Mouse (Mus musculus) kidney, adult 18-20 months (tissue): ENCODE measurements around the gene Mettl1.
"Not testable (repeated sequence)": the region's sequence is repeated elsewhere in the genome, so short reads cannot be mapped to it uniquely, and the experiment has no call there.

Experiments
- DNase-seq: peaks from one replicate; pipeline ENCODE4 v3.0.0; 2021

The Mettl1 gene

GRCm38 (mm10) chr10:127048608-127049394 is 7.6 kb downstream of the Mettl1 start:
- DNase-seq = peak; percentile 58

DNA sequence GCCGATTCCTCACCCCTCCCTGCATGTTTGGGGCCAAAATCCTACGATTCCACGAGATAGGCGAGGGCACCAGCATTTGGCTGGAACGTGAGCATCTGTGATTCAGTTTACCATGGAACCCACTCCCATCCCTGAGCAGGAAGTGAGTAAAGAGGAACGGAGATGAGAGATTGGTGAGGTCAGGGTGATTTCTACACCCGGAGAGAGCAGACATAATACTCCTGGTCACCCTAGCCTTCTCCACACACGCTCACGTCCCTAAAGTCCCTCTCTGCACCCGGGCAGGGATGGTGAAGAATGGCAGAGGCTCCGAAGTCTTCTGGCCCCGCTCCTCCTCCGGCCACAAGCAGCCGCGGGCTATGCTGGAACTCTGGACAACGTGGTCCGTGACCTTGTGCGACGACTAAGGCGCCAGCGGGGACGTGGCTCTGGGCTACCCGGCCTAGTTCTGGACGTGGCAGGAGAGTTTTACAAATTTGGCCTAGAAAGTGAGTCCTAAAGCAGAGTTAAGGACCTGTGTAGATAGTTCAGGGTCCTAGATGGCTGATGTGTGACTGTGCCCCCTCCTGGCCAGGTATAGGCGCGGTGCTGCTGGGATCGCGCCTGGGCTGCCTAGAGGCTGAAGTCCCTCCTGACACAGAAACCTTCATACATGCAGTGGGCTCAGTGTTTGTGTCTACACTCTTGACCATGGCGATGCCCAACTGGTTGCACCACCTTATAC is 8.3 kb downstream of the Mettl1 start:
- peak; percentile 57 for DNase-seq

DNA sequence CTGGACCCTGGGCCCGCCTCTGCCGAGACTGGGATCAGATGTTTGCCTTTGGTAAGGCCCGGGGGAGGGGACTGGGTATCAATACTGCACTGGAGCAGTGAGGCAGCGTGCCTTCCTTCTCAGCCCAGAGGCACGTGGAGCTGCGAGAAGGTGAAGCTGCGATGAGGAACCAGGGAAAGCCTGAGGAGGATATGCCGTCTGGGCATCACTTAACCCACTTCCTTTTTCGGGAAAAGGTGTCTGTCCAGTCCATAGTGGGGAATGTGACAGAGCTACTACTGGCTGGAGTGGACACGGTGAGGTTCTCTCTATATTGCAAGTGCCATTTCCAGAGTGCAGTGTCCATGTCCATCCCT is 8.9 kb downstream of the Mettl1 start:
- no peak for DNase-seq

GRCm38 (mm10) chr10:127054646-127055045 is 13.4 kb downstream of the Mettl1 start:
- no peak for DNase-seq

DNA sequence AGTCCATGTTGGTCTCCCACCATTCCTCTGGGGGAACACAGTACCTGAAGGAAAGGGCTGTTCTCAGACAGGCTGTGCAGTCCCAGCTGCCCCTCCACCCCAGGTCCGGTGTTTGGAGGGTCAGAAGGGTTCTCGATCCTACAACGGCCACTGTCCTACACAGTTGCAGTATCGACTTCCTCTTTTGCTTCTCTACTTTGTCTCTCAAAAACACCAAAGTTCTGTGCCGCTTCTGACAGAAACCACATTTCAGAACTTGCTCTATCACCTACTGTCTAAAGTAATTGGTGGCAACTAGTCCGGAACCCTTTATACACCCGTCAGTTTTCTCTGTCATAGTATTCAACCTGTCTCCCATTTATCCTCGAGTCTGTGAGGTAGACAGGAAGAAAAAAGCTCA is 14.2 kb downstream of the Mettl1 start:
- DNase-seq = no peak

GRCm38 (mm10) chr10:127056490-127056889 is 15.3 kb downstream of the Mettl1 start:
- DNase-seq = no peak

DNA sequence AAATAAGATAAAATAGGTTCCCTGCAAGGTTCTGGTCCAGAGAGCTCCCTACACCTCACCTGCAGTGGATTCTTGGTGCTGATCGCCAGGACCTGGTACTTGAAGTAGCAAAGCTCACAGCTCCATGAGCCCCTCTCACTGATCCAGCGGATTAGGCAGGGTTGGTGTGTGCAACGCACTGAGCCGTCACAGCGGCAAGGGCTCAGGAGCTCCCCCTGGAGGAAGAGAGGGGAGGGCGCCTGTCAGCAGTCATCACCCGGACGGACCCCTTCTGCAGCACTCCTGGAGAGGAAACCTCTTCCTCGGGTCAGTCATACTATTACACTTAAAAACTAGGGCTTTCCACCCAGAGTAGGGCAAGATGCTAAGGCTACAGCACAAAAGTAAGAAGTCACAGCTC is 16.9 kb downstream of the Mettl1 start:
- peak; percentile 80 for DNase-seq

GRCm38 (mm10) chr10:127058708-127059107 is 17.5 kb downstream of the Mettl1 start:
- DNase-seq = peak; percentile 16

- peak; percentile 16 for DNase-seq
Measured at GRCm38 (mm10) chr10:127059174-127059967, 18.2 kb downstream of the Mettl1 start.

DNA sequence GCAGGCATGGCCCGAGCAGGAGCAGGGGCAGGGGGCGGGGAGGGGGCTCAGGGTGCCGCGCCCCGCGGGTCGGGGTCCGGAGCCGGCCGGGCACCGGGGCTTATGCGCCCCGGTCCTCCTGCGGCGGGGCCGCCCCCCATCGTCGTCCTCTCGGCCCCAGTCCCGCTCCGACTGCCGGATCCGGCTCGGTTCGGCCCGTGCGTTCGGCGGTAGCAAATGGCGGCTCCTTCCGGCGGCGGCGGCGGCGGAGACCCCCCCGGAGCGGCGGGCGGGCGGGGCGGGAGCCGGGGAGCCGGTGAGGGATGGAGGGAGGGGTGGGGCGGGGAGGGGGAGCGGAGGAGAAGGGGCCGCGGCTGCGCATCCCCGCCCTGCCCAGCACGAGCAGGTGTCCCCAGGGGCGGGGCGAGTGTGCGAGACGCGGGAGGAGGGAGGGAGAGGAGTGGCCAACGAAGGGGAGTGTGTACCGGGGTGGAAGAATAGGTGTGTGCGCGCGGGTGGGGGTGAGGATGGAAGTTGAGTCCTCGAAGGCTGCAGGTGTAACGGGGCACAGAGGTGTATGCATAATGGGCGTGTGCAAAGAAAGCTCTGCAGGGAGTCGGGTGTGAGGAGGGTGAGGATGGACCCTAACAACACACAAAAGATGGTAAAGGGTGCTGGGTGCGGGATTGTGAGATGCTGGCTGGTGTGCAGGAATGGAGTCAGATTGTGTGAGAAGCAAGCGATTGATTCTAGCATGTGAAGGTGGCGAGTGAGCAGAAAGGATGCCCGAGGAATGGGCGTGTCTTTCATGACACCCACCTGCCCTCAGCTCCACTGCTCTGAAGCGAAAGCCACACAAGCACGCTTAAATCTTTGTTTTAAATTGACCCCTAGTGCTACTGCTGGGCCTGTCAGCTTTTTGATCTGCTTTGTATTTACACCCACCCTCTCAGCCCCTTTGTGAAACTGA is 19.0 kb downstream of the Mettl1 start, which contains the start of gene March9:
TSS of gene March9 (minus strand) at position 217 of the 949 bp plus-strand sequence.
- DNase-seq = peak; percentile 82

DNA sequence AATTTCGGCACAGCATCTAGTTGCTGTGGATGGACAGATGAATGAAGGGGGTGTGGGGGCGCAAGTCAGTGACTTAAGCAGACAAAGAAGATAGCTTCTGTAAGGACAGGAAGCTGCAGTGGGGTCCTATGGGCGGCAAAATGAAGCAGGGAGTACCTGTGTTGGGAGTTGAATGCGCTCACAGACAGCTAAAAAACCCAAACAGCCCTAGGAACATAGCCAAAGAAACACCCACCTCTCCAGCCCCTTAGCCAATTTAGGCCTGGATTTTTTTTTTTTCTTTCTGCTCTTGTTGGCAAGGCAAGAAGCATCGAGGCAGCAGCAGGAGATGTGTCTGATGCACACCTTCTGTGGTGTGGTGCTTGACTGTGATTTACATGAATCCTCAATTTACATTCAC is 19.9 kb downstream of the Mettl1 start:
- no peak for DNase-seq

DNA sequence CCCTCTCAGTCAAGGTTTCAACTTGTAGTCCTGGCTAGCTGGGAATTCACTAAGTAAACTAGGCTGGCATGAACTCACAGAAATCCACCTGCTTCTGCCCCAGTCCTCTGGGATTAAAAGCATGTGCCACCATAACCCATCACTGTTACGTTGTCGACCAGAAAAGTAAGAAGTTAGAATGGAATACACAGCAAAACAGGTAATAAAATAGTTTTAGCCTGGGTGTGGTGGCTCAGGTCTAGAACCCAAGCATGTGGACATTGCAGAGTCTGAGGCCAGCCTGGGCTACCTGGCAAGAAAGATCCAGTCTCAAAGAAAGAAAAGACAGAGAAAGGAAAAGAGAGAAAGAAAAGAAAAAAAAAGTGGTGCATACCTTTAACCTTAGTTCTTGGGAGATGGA is 20.3 kb downstream of the Mettl1 start:
- DNase-seq = no peak

GRCm38 (mm10) chr10:127062101-127062500 is 20.9 kb downstream of the Mettl1 start:
- DNase-seq = not testable (repeated sequence)

DNA sequence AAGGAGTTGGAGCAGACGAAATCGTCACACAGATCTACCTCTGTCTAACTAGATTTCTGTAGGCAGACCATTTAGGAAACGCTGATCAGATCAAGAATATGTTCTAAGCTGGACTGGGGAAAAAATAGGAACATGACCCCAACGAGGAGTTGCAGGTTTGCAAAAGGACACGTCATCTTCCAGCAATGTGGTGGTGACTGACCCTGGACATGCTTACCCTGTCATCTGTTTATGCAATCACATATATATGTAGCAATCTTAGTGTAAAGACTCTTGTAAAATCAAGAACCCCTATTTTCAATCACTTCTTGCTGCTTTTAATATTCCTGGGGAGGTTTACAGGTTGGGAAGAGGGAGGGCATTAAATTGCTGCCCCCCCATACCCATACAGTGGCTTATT is 21.3 kb downstream of the Mettl1 start:
- DNase-seq = no peak

- DNase-seq = peak; percentile 99
Measured at GRCm38 (mm10) chr10:127063239-127063872, 22.1 kb downstream of the Mettl1 start, which contains the start of gene Cdk4. Gene Cdk4, plus strand, starts transcription at chr10:127063534.

GRCm38 (mm10) chr10:127063913-127064870 is 23.0 kb downstream of the Mettl1 start:
- no peak for DNase-seq

DNA sequence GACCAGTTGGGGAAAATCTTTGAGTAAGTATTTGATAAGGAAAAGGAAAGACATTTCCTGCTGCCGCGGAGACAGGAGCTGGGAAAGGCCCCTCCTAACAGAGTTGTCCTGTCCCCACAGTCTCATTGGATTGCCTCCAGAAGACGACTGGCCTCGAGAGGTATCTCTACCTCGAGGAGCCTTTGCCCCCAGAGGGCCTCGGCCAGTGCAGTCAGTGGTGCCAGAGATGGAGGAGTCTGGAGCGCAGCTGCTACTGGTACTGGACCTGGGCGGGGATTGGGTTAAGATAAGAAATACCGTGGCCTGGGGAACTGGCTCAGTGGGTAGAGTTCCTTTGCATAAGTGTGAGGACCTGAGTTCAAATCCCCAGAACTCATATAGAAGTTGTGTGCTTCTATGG is 24.8 kb downstream of the Mettl1 start:
- no peak for DNase-seq

- no peak for DNase-seq
Measured at GRCm38 (mm10) chr10:127066519-127067018, 25.4 kb downstream of the Mettl1 start.

DNA sequence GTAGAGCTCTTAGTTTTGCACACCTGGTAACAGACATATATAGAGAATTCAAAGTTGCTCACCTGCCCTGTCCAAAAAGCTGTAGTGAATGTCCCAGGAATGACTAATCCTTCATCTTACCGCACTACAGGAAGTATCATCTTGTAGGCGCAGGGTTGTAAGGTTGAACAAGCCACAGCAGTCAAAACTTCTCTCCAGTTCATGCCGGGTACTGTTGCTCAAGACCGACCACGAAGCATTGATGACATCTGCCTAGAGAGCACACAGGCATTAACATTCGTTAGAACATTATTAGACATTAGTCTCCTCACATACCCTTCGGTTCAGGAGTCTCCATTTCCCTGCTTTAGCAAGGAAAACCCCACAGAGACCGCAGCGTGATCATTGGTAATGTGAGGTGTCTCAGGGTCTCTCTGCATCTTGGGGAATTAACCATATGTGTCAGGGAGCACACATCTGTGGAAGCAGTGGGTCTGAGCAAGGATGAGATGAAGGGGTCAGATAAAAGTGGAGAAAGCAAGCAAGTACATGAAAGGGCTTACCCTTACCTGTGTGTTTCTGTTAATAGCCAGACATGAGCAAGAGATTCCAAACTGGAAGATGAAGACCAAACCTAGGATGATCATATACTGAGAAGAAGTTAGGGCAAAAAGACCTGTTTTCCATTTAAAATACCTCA is 27.3 kb downstream of the Mettl1 start:
- DNase-seq = no peak
